Mouse (Mus musculus) MEL (cell line): Measurements from ENCODE around the gene 1700025G04Rik. TPM values are rescaled to one million over a fixed set of nuclear protein-coding genes. Genes with fewer than 3 reads are reported as not detected.
A peak's percentile ranks its signal among the peaks of the same experiment; 100 is the strongest.

Experiments used
- DNase-seq: peaks from one replicate; pipeline ENCODE4 v3.0.0; 2011; ENCODE audit warnings: low read depth, low spot score
- H3K27ac ChIP-seq: 2 replicates; pipeline ENCODE4 v1.5.1; 2012; ENCODE audit warnings: low read depth, mild to moderate bottlenecking, control low read depth, low read length, moderate library complexity; ENCODE audit not compliant: control insufficient read depth
- H3K27me3 ChIP-seq, 2 experiments: fragments of 150-350 bp in 1 of 2; sonication (generic) in 1 of 2; 2 replicates each; pipeline ENCODE4 v1.6.1; 2012; ENCODE audit warnings: low read length in 2 of 2, mild to moderate bottlenecking in 2 of 2, improper control_type of control experiment in 1 of 2, moderate library complexity in 1 of 2; ENCODE audit not compliant: insufficient read depth in 2 of 2, control insufficient read depth in 1 of 2
- H3K36me3 ChIP-seq, 2 experiments: 2 replicates each; pipeline ENCODE4 v1.6.1; 2012 to 2014; ENCODE audit warnings: low read length in 2 of 2, improper control_type of control experiment in 1 of 2, inconsistent platforms in 1 of 2, mild to moderate bottlenecking in 1 of 2; ENCODE audit not compliant: insufficient read depth in 2 of 2, control insufficient read depth in 1 of 2
- H3K4me1 ChIP-seq, 2 experiments: fragments of 150-350 bp in 1 of 2; sonication (generic) in 1 of 2; 2 replicates each; pipeline ENCODE4 v1.6.1; 2012; ENCODE audit warnings: low read length in 2 of 2, improper control_type of control experiment in 1 of 2, mild to moderate bottlenecking in 1 of 2; ENCODE audit not compliant: insufficient read depth in 2 of 2, control insufficient read depth in 1 of 2
- H3K4me3 ChIP-seq, 2 experiments: fragments of 150-350 bp in 1 of 2; sonication (generic) in 1 of 2; 2 replicates each; pipeline ENCODE4 v1.5.1; 2012; ENCODE audit warnings: low read depth in 2 of 2, low read length in 2 of 2, mild to moderate bottlenecking in 2 of 2, moderate library complexity in 2 of 2, control low read depth in 1 of 2, improper control_type of control experiment in 1 of 2; ENCODE audit not compliant: control insufficient read depth in 1 of 2, insufficient read depth in 1 of 2
- H3K79me2 ChIP-seq: 2 replicates; pipeline ENCODE4 v1.6.1; 2012; ENCODE audit warnings: mild to moderate bottlenecking, low read length, moderate library complexity; ENCODE audit not compliant: control insufficient read depth, poor library complexity, insufficient read depth
- H3K9ac ChIP-seq: 2 replicates; pipeline ENCODE4 v1.6.1; 2012; ENCODE audit warnings: low read depth, mild to moderate bottlenecking, control low read depth, low read length, moderate library complexity; ENCODE audit not compliant: control insufficient read depth, poor library complexity, severe bottlenecking
- H3K9me3 ChIP-seq: fragments of 150-350 bp; sonication (generic); replicated peaks from 2 replicates; pipeline ENCODE4 v1.6.1; 2012; ENCODE audit warnings: mild to moderate bottlenecking, low read length, improper control_type of control experiment, moderate library complexity; ENCODE audit not compliant: insufficient read depth
- CHD1 ChIP-seq: IDR thresholded peaks from 2 replicates; pipeline ENCODE4 v1.6.1; 2012; ENCODE audit warnings: low read depth, mild to moderate bottlenecking, inconsistent platforms, low read length, improper control_type of control experiment
- CTCF ChIP-seq, 3 experiments: IDR thresholded peaks in 2 of 3; conservative IDR thresholded peaks in 1 of 3; 2 replicates each; pipeline ENCODE4 v1.5.1; 2011 to 2012; ENCODE audit warnings: low read length in 3 of 3, low read depth in 2 of 3, mild to moderate bottlenecking in 2 of 3, improper control_type of control experiment in 1 of 3, inconsistent platforms in 1 of 3, mixed read lengths in 1 of 3, moderate library complexity in 1 of 3; ENCODE audit not compliant: control insufficient read depth in 1 of 3, insufficient read depth in 1 of 3, poor library complexity in 1 of 3, severe bottlenecking in 1 of 3
- EP300 ChIP-seq, 2 experiments: IDR thresholded peaks; 2 replicates each; pipeline ENCODE4 v1.6.1; 2011; ENCODE audit warnings: improper control_type of control experiment in 2 of 2, low read length in 2 of 2, low read depth in 1 of 2, mild to moderate bottlenecking in 1 of 2
- ETS1 ChIP-seq: IDR thresholded peaks from 2 replicates; pipeline ENCODE4 v1.6.1; 2012; ENCODE audit warnings: low read depth, mild to moderate bottlenecking, inconsistent platforms, low read length, improper control_type of control experiment, moderate library complexity
- GATA1 ChIP-seq: IDR thresholded peaks from 2 replicates; pipeline ENCODE4 v1.6.1; 2011; ENCODE audit warnings: low read depth, low read length, improper control_type of control experiment
- JUND ChIP-seq: IDR thresholded peaks from 2 replicates; pipeline ENCODE4 v1.6.1; 2011; ENCODE audit warnings: low read depth, mild to moderate bottlenecking, improper control_type of control experiment, low read length
- MAFK ChIP-seq: IDR thresholded peaks from 2 replicates; pipeline ENCODE4 v1.6.1; 2011; ENCODE audit warnings: low read depth, mild to moderate bottlenecking, low read length, improper control_type of control experiment, borderline replicate concordance
- MAZ ChIP-seq: IDR thresholded peaks from 2 replicates; pipeline ENCODE4 v1.6.1; 2012; ENCODE audit warnings: low read depth, mild to moderate bottlenecking, inconsistent platforms, low read length, improper control_type of control experiment
- MEF2A ChIP-seq: IDR thresholded peaks from 2 replicates; pipeline ENCODE4 v1.6.1; 2014; ENCODE audit warnings: low read depth, mild to moderate bottlenecking, inconsistent platforms, low read length, improper control_type of control experiment; ENCODE audit not compliant: poor library complexity, insufficient replicate concordance, severe bottlenecking; ENCODE audit errors: extremely low read depth
- MXI1 ChIP-seq: IDR thresholded peaks from 2 replicates; pipeline ENCODE4 v1.6.1; 2011; ENCODE audit warnings: mild to moderate bottlenecking, low read depth, low read length, improper control_type of control experiment
- MYB ChIP-seq: IDR thresholded peaks from 2 replicates; pipeline ENCODE4 v1.6.1; 2011; ENCODE audit warnings: mild to moderate bottlenecking, low read depth, low read length, improper control_type of control experiment
- MYC ChIP-seq: IDR thresholded peaks from 2 replicates; pipeline ENCODE4 v1.6.1; 2011; ENCODE audit warnings: low read depth, mild to moderate bottlenecking, low read length, improper control_type of control experiment, moderate library complexity
- NELFE ChIP-seq: IDR thresholded peaks from 2 replicates; pipeline ENCODE4 v1.6.1; 2011; ENCODE audit warnings: low read depth, low read length, improper control_type of control experiment
- POLR2A ChIP-seq, 2 experiments: IDR thresholded peaks; 2 replicates each; pipeline ENCODE4 v1.6.1; 2011 to 2012; ENCODE audit warnings: low read length in 2 of 2, mild to moderate bottlenecking in 2 of 2, control low read depth in 1 of 2, improper control_type of control experiment in 1 of 2, low read depth in 1 of 2, moderate library complexity in 1 of 2; ENCODE audit not compliant: control insufficient read depth in 1 of 2, insufficient read depth in 1 of 2, poor library complexity in 1 of 2
- POLR2AphosphoS2 ChIP-seq: IDR thresholded peaks from 2 replicates; pipeline ENCODE4 v1.6.1; 2011; ENCODE audit warnings: low read length, improper control_type of control experiment
- POLR2AphosphoS5 ChIP-seq: IDR thresholded peaks from 2 replicates; pipeline ENCODE4 v1.6.1; 2012; ENCODE audit warnings: low read depth, borderline replicate concordance, mild to moderate bottlenecking, inconsistent platforms, low read length, moderate library complexity, mixed read lengths
- SIN3A ChIP-seq: IDR thresholded peaks from 2 replicates; pipeline ENCODE4 v1.6.1; 2012; ENCODE audit warnings: low read length, improper control_type of control experiment, inconsistent platforms
- SMC3 ChIP-seq: IDR thresholded peaks from 2 replicates; pipeline ENCODE4 v1.6.1; 2011; ENCODE audit warnings: low read depth, low read length, improper control_type of control experiment
- TAL1 ChIP-seq: IDR thresholded peaks from 2 replicates; pipeline ENCODE4 v1.6.1; 2012; ENCODE audit warnings: mild to moderate bottlenecking, inconsistent platforms, low read length, moderate library complexity, mixed read lengths
- TBP ChIP-seq: IDR thresholded peaks from 2 replicates; pipeline ENCODE4 v1.8.0; 2011; ENCODE audit warnings: low read depth, low read length, improper control_type of control experiment
- TCF12 ChIP-seq: IDR thresholded peaks from 2 replicates; pipeline ENCODE4 v1.6.1; 2014; ENCODE audit warnings: low read depth, mild to moderate bottlenecking, inconsistent platforms, low read length, improper control_type of control experiment, moderate library complexity
- UBTF ChIP-seq: IDR thresholded peaks from 2 replicates; pipeline ENCODE4 v1.6.1; 2012; ENCODE audit warnings: low read depth, mild to moderate bottlenecking, inconsistent platforms, low read length, improper control_type of control experiment, moderate library complexity, borderline replicate concordance; ENCODE audit not compliant: insufficient read depth
- USF1 ChIP-seq: IDR thresholded peaks from 2 replicates; pipeline ENCODE4 v1.6.1; 2014; ENCODE audit warnings: low read depth, mild to moderate bottlenecking, inconsistent platforms, low read length, improper control_type of control experiment, moderate library complexity
- USF2 ChIP-seq, 2 experiments: IDR thresholded peaks; 2 replicates each; pipeline ENCODE4 v1.6.1; 2011 to 2012; ENCODE audit warnings: improper control_type of control experiment in 2 of 2, low read length in 2 of 2, borderline replicate concordance in 1 of 2, inconsistent platforms in 1 of 2, low read depth in 1 of 2, mild to moderate bottlenecking in 1 of 2; ENCODE audit not compliant: insufficient read depth in 1 of 2
- ZMIZ1 ChIP-seq: IDR thresholded peaks from 2 replicates; pipeline ENCODE4 v1.6.1; 2012; ENCODE audit warnings: low read depth, mild to moderate bottlenecking, inconsistent platforms, low read length, improper control_type of control experiment, moderate library complexity
- ZNF384 ChIP-seq: IDR thresholded peaks from 2 replicates; pipeline ENCODE4 v1.6.1; 2012; ENCODE audit warnings: low read depth, mild to moderate bottlenecking, inconsistent platforms, low read length, improper control_type of control experiment
- polyA plus RNA-seq, 2 experiments: library from polyadenylated mRNA; stranded (reverse) in 1 of 2; unstranded in 1 of 2; fragments of >175 nt in 1 of 2; fragments of >200 nt in 1 of 2; gene quantifications; 2 replicates each; pipeline versions ENCODE4 v1.2.1 to v1.2.4; 2012; ENCODE audit warnings: low replicate concordance in 2 of 2, low read depth in 1 of 2; ENCODE audit not compliant: insufficient read length in 2 of 2, insufficient read depth in 1 of 2, missing spikeins in 1 of 2
- total RNA-seq: library from RNA; depleted of rRNA; stranded (reverse); fragments of 300-350 nt; gene quantifications from 2 replicates; pipeline ENCODE4 v1.2.3, GENCODE M21; 2012

The 1700025G04Rik gene
- total and polyA plus RNA-seq, 3 experiments = 0.04 to 0.91 TPM; not detected in 1

DNA sequence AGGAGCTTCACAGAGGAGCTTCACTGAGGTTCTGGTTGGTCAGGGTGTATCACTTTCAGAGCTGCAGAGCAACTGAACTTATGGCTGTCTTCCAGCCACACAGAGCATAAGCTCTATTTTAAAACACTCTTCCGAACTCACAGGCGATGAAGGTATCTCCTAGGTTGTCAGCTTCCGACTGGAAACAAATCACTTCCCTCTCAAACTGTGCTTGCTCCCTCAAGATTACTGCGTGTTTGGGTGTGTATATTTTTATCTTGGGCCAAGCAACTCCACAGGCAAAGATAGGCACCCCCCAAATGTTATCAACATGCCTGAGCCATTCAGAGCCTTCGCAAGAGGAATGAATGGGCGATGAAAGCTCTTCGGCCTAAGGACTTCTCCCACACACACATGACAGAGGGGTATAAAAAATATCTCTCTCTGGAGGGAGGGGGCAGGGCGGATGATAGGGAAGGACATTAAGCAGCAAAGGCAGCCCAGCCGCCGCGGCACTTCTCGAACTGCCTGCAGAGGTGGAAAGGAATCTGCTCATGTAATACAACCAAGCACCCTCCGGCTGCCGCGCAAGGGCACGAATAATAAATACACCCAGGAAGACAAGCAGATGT is 1.0 kb downstream of the 1700025G04Rik start (continued):
- TF ChIP-seq MEF2A (no peak), SMC3 (no peak), SIN3A (peak; percentile 34; the same call in 1 of the 2 replicates), UBTF (no peak), MAZ (no peak), EP300 (IDR thresholded peaks at IDR 0.05; ENCODE audit: low read depth in 1 of 2, low read length in 2 of 2) (peak; percentile 71 to 86), JUND (no peak), MXI1 (peak; percentile 44; the same call in 1 of the 2 replicates), POLR2AphosphoS5 (no peak), USF2 (IDR thresholded peaks at IDR 0.05; ENCODE audit: borderline replicate concordance in 1 of 2, insufficient read depth in 1 of 2, low read depth in 1 of 2, low read length in 2 of 2) (no peak), POLR2AphosphoS2 (no peak), GATA1 (peak; percentile 91), USF1 (no peak), TBP (no peak), MYC (0 out of 2 replicates have a peak, but pooled peaks have one; percentile 27), TCF12 (peak; percentile 85), ZMIZ1 (no peak), TAL1 (peak; percentile 43), POLR2A (IDR thresholded peaks at IDR 0.05; ENCODE audit: control insufficient read depth in 1 of 2, insufficient read depth in 1 of 2, low read depth in 1 of 2, low read length in 2 of 2, poor library complexity in 1 of 2) (no peak), CTCF (IDR thresholded peaks at IDR 0.05 in 2 of 3, conservative IDR thresholded peaks at IDR 0.05 in 1 of 3; ENCODE audit: control insufficient read depth in 1 of 3, insufficient read depth in 1 of 3, low read depth in 2 of 3, low read length in 3 of 3, poor library complexity in 1 of 3, severe bottlenecking in 1 of 3) (no peak), MYB (no peak), NELFE (no peak)

GRCm38 (mm10) chr1:152088030-152088429 is 1.9 kb downstream of the 1700025G04Rik start:
- H3K4me1 ChIP-seq = peaks cover 0 to 18% of the 10 kb centered on the region in 2 experiments; a peak in 2 of 4 replicates
- no peak overlapping the region for H3K9ac ChIP-seq
- TF ChIP-seq CHD1 (no peak), TBP (no peak), MAFK (no peak), ETS1 (no peak), TAL1 (no peak), USF1 (no peak), MXI1 (no peak), ZNF384 (no peak)
- no peak overlapping the region for H3K27ac ChIP-seq
- H3K4me3 ChIP-seq = no peak overlapping the region
- peaks cover 0 to 9% of the 10 kb centered on the region in 2 experiments; a peak in 2 of 4 replicates for H3K36me3 ChIP-seq
- peaks cover 9 to 12% of the 10 kb centered on the region in 2 experiments for H3K27me3 ChIP-seq
- DNase-seq = no peak
- no peaks in the 10 kb centered on the region for H3K9me3 ChIP-seq
- no peaks in the 10 kb centered on the region for H3K79me2 ChIP-seq
